Mouse (Mus musculus) embryo, embryonic 10 days (tissue): ENCODE results near the gene Plcd4.

Source experiments
- DNase-seq: peaks from one replicate; pipeline ENCODE4 v3.0.0-alpha.2; 2015; ENCODE audit warnings: low spot score

Gene Plcd4

DNA sequence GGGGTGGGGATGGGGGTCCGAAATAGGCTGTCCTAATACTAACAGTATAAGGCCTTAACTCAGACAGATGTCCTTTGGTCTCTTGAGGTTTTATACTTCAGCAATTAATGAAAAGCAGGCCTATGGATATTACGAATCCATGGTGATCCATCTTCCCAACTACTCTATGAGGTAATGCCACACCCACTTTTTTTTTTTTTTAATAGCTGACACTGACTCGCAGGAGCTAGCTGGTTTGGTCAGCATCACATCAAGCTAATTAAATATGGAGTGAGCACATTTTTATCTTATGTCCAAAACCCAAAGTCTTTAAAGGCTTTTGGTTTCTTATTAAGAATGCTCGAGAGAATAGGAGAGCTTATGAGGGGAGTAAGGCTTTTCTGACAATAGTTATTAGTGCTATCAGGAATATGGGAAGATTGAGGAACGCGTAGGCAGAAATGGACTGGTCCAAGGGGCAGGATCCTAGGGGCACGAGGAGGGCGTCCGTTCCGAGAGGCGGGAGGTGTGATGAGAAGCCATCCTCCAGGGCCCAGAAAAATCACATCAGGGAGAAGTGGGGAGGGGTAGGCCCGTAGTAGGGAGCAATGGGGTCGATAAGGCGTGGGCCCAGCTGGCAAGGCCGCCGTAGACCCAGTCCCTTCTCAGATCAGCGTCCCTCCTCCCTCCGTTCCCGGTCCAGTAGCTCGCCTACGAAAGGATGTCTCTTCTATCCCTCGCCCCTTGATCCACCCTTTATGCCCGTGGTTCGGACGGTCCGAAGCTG, 58.0 kb downstream of the Plcd4 start:
- DNase-seq: peak; percentile 10

DNA sequence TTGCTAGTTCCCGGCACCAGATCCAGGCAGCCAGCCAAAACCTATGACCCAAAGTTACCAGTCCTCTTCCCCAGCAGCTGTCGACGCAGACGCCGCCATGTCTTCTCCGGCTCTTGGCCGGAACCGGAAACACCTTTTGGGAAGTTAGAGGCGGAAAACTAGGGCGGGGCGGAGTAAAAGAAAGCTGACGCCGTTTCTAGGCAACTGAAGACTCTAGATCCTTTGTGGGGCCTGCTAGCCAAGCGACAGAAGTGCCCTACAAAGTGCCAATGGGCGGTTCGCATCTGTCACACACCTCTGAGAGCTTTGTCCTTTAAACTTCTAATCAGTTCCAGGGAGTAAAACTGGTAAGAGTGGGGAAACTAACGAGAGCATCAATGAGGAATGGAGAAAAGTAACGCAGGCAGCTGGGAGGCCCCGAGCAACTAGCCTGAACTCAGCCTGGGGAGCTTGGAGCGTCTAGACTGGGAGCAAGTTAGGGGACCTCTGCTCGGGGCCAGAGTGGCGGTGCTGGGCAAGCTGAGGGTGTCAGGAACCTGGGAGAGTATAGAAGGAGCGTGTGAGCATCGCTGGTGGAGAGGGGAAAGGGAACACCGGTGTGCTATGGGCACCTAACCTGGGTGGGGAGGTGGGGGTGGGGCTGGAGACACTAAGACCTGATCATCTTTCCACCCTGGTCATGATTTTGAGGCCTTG, 58.7 kb downstream of the Plcd4 start, which contains the start of the genes Rnf25 and Stk36:
Rnf25 (minus strand) TSS at position 131 of the 696 bp plus-strand sequence.
Stk36 (plus strand) TSS at position 179 of the 696 bp plus-strand sequence.
- peak; percentile 93 for DNase-seq
